Mouse (Mus musculus) neural tube, embryonic 14.5 days (tissue): Measurements from ENCODE around the gene Kcnj14. TPM values are rescaled to one million over a fixed set of nuclear protein-coding genes. Genes with fewer than 3 reads are reported as not detected.

Experiments
- ATAC-seq: fragments of 200-750 bp; cut with Nextera tagmentation; 2 replicates; pipeline ENCODE4 v1.8.0; 2017; ENCODE audit warnings: low read depth, mild to moderate bottlenecking, moderate TSS enrichment, moderate library complexity
- H3K27ac ChIP-seq: fragments of 300-500 bp; sonication (generic); 2 replicates; pipeline ENCODE4 v1.5.1; 2014; ENCODE audit warnings: low read depth, mild to moderate bottlenecking, control low read depth, low read length, moderate library complexity, mixed read lengths
- H3K27me3 ChIP-seq: fragments of 300-500 bp; sonication (generic); 2 replicates; pipeline ENCODE4 v1.6.1; 2014; ENCODE audit warnings: low read length; ENCODE audit not compliant: control insufficient read depth, insufficient read depth
- H3K36me3 ChIP-seq: fragments of 300-500 bp; sonication (generic); 2 replicates; pipeline ENCODE4 v1.6.1; 2014; ENCODE audit warnings: low read length, mixed read lengths; ENCODE audit not compliant: control insufficient read depth, insufficient read depth
- H3K4me1 ChIP-seq: fragments of 300-500 bp; sonication (generic); 2 replicates; pipeline ENCODE4 v1.6.1; 2014; ENCODE audit warnings: low read length; ENCODE audit not compliant: control insufficient read depth, insufficient read depth
- H3K4me2 ChIP-seq: fragments of 300-500 bp; sonication (generic); 2 replicates; pipeline ENCODE4 v1.6.1; 2014; ENCODE audit warnings: mild to moderate bottlenecking, low read depth, low read length, control low read depth
- H3K4me3 ChIP-seq: fragments of 300-500 bp; sonication (generic); 2 replicates; pipeline ENCODE4 v1.5.1; 2014; ENCODE audit warnings: low read depth, low read length, control low read depth, mixed read lengths
- H3K9ac ChIP-seq: fragments of 300-500 bp; sonication (generic); replicated peaks from 2 replicates; pipeline ENCODE4 v1.6.1; 2014; ENCODE audit warnings: low read depth, mild to moderate bottlenecking, control low read depth, low read length, mixed read lengths
- H3K9me3 ChIP-seq: fragments of 300-500 bp; sonication (generic); 2 replicates; pipeline ENCODE4 v1.6.1; 2016; ENCODE audit warnings: low read length; ENCODE audit not compliant: control insufficient read depth
- WGBS: fragments of 180-500 bp; shearing (Covaris S2); extraction: QIAGEN DNeasy Blood & Tissue Kit; methylation state at CpG from one replicate; pipeline ENCODE4 v1.1.7; 2014; 5-methylcytosine and 5-hydroxymethylcytosine counted together
- polyA plus RNA-seq: library from polyadenylated mRNA; unstranded; fragments of >200 nt; fragmentation: Nextera tagmentation; extraction: Ambion mirVana; gene quantifications from 2 replicates; pipeline ENCODE4 v1.2.1, GENCODE M21; 2014

The Kcnj14 gene
- polyA plus RNA-seq, 1 experiment from 2014 or later: 1.1 TPM

DNA sequence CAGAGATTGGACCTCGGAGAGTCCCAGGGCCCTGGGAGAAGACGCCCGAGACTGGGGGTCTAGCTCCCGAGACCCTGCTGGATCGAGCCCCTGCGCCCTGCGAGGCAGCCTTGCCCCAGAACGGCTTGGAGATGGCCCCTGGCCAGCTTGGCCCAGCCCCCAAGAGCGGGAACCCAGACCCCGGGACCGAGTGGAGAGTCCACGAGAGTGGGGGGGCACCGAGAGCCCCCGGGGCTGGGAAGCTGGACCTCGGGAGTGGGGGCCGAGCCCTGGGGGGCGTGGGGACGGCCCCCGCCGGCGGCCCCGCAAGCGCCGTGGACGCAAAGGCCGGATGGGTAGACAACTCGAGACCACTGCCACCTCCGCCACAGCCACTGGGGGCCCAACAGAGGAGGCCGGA lies 29.6 kb downstream of the Kcnj14 start:
- ATAC-seq: no peak
- WGBS: 96% methylated on average over 27 of the region's 29 CpGs

DNA sequence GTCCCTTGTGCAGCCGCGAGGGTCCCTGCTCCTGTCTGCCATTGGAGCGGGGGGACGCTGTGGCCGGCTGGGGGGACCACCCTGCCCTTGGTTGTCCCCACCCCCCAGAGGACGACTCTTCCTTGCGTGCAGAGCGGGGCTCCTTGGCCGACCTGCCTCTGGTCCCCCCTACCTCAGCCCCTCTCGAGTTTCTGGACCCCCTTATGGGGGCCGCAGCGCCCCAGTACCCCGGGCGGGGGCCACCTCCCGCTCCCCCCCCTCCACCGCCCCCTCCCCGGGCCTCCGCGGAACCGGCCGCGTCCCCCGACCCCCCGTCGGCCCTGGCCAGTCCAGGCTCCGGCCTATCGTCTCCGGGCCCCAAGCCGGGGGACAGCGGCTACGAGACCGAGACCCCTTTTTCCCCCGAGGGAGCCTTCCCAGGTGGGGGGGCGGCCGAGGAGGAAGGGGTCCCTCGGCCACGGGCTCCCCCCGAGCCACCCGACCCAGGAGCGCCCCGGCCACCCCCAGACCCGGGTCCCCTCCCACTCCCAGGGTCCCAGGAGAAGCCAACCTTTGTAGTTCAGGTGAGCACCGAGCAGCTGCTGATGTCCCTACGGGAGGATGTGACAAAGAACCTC lies 30.5 kb downstream of the Kcnj14 start:
- Histone ChIP-seq H3K4me2 (no peak overlapping the region), H3K27me3 (no peaks in the 10 kb centered on the region), H3K4me1 (peaks cover 17% of the 10 kb centered on the region), H3K36me3 (peaks cover 68% of the 10 kb centered on the region), H3K27ac (no peak overlapping the region), H3K9me3 (no peaks in the 10 kb centered on the region), H3K9ac (no peak overlapping the region), H3K4me3 (no peak overlapping the region)
- WGBS: 81% methylated on average over 29 of the region's 44 CpGs
- ATAC-seq: no peak

More for the DNA sequence above, 29.6 kb downstream of the Kcnj14 start:
- no peak overlapping the region for H3K27ac ChIP-seq
- no peaks in the 10 kb centered on the region for H3K27me3 ChIP-seq
- no peak overlapping the region for H3K4me3 ChIP-seq
- H3K4me2 ChIP-seq: no peak overlapping the region
- H3K36me3 ChIP-seq: peaks cover 59% of the 10 kb centered on the region
- no peaks in the 10 kb centered on the region for H3K9me3 ChIP-seq
- H3K4me1 ChIP-seq: peaks cover 17% of the 10 kb centered on the region
- no peak overlapping the region for H3K9ac ChIP-seq

DNA sequence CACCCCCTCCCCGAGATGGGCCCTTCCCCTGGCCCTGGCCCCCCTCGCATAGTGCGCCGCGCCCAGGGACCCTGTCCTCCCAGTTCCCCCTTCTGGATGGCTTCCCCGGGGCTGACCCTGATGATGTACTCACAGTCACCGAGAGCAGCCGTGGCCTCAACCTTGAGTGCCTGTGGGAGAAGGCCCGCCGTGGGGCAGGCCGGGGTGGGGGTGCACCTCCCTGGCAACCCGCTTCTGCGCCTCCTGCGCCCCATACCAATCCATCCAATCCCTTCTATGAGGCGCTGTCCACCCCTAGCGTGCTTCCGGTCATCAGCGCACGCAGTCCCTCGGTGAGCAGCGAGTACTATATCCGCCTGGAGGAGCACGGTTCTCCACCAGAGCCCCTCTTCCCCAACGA lies 31.3 kb downstream of the Kcnj14 start:
- 89% methylated on average over 24 of the region's 24 CpGs for WGBS
- Histone ChIP-seq H3K4me2 (no peak overlapping the region), H3K9me3 (no peaks in the 10 kb centered on the region), H3K4me1 (peaks cover 12% of the 10 kb centered on the region), H3K9ac (no peak overlapping the region), H3K4me3 (no peak overlapping the region), H3K27ac (no peak overlapping the region), H3K36me3 (peaks cover 69% of the 10 kb centered on the region), H3K27me3 (no peaks in the 10 kb centered on the region)
- no peak for ATAC-seq

GRCm38 (mm10) chr7:45791756-45792490 lies 32.7 kb downstream of the Kcnj14 start:
- Histone ChIP-seq H3K9me3 (no peaks in the 10 kb centered on the region), H3K4me1 (peaks cover 8% of the 10 kb centered on the region), H3K27me3 (no peaks in the 10 kb centered on the region), H3K9ac (no peak overlapping the region), H3K4me3 (no peak overlapping the region), H3K4me2 (no peak overlapping the region), H3K36me3 (peaks cover 76% of the 10 kb centered on the region), H3K27ac (no peak overlapping the region)
- ATAC-seq: no peak
- 77% methylated on average over 17 of the region's 17 CpGs for WGBS

DNA sequence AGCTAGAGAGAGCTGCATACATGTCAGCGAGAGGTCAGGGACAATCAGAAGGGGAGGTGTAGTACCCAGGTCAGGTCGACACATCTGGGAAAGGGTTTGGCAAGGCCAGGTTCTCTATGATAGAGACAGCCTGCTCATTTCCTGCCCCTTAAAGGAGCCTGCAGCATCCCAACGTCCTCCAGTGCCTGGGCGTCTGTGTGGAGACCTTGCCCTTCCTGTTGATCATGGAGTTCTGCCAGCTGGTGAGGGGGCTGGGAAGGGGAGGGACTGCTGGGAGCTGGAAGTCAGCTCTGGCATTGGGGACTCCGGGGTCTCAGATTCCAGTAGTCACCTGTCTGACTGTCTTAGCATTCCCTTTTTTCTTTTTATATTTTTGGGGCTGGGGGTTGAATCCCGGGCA lies 33.9 kb downstream of the Kcnj14 start:
- Histone ChIP-seq H3K36me3 (peaks cover 74% of the 10 kb centered on the region), H3K27ac (no peak overlapping the region), H3K9me3 (no peaks in the 10 kb centered on the region), H3K27me3 (no peaks in the 10 kb centered on the region), H3K4me1 (peaks cover 13% of the 10 kb centered on the region), H3K9ac (no peak overlapping the region), H3K4me2 (no peak overlapping the region), H3K4me3 (no peak overlapping the region)
- no peak for ATAC-seq
- 81% methylated on average over 6 of the region's 6 CpGs for WGBS

- H3K27me3 ChIP-seq: peaks cover 2% of the 10 kb centered on the region; the same call in 1 of the 2 replicates
- peaks cover 13% of the 10 kb centered on the region for H3K4me1 ChIP-seq
- H3K4me2 ChIP-seq: peak overlapping the region; percentile 72
- H3K36me3 ChIP-seq: peaks cover 47% of the 10 kb centered on the region
- no peak overlapping the region for H3K27ac ChIP-seq
- ATAC-seq: no peak
- no peaks in the 10 kb centered on the region for H3K9me3 ChIP-seq
- WGBS: 93% methylated on average over 22 of the region's 22 CpGs
- no peak overlapping the region for H3K9ac ChIP-seq
- no peak overlapping the region; the same call in 1 of the 2 replicates for H3K4me3 ChIP-seq
Observed at GRCm38 (mm10) chr7:45787642-45788041, 36.9 kb downstream of the Kcnj14 start.

- Histone ChIP-seq H3K4me1 (peaks cover 13% of the 10 kb centered on the region), H3K9ac (peak overlapping the region; percentile 97), H3K27me3 (peaks cover 2% of the 10 kb centered on the region; the same call in 1 of the 2 replicates), H3K9me3 (no peaks in the 10 kb centered on the region), H3K4me3 (peak overlapping the region; percentile 97), H3K4me2 (peak overlapping the region; percentile 72), H3K36me3 (peaks cover 39% of the 10 kb centered on the region), H3K27ac (0 out of 2 replicates have a peak overlapping the region, but pooled peaks have one; percentile 36)
- peak; percentile 30 for ATAC-seq
- WGBS: 6% methylated on average over 17 of the region's 17 CpGs
Observed at GRCm38 (mm10) chr7:45786661-45787413, 37.7 kb downstream of the Kcnj14 start.

DNA sequence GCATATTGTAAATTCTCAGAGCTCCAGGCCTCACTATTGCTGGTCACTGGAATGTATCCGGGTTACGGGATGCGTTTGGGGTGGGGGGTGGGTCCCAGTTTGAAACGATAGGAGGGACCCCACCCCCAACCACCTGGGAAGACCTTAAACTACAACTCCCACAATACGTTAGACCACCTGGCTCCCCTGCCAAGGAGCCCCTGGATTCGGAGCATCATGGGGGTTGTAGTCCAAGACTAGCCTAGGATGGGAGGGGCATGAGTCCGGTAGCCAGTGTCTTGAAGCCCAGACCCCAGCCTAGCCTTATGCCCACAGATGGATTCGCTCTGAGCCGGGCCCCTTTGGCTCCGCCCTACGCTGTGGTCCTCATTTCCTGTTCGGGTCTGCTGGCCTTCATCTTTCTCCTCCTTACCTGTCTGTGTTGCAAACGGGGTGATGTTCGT lies 38.4 kb downstream of the Kcnj14 start:
- peak overlapping the region; percentile 97 for H3K4me3 ChIP-seq
- H3K27ac ChIP-seq: peak overlapping the region; percentile 95
- peaks cover 2% of the 10 kb centered on the region; the same call in 1 of the 2 replicates for H3K27me3 ChIP-seq
- peak overlapping the region; percentile 97 for H3K9ac ChIP-seq
- peak overlapping the region; percentile 72 for H3K4me2 ChIP-seq
- H3K36me3 ChIP-seq: peaks cover 34% of the 10 kb centered on the region
- ATAC-seq: peak; percentile 32
- peaks cover 13% of the 10 kb centered on the region for H3K4me1 ChIP-seq
- no peaks in the 10 kb centered on the region for H3K9me3 ChIP-seq
- WGBS: under 1% methylated on average over 14 of the region's 14 CpGs
